Mouse (Mus musculus) T-cell, adult 2 months (primary cell): ENCODE measurements around the gene 1700029H14Rik.

Source experiments
- DNase-seq: peaks from one replicate; pipeline ENCODE4 v3.0.0; 2022; ENCODE audit warnings: low spot score

Gene 1700029H14Rik

GRCm38 (mm10) chr8:13541526-13541925, 20.7 kb downstream of the 1700029H14Rik start:
- no peak for DNase-seq

- no peak for DNase-seq
Observed at GRCm38 (mm10) chr8:13540122-13540521, 22.1 kb downstream of the 1700029H14Rik start.

GRCm38 (mm10) chr8:13538821-13539220, 23.4 kb downstream of the 1700029H14Rik start:
- DNase-seq, result no peak

- no peak for DNase-seq
Observed at GRCm38 (mm10) chr8:13537102-13537501, 25.2 kb downstream of the 1700029H14Rik start.

GRCm38 (mm10) chr8:13533123-13533522, 29.1 kb downstream of the 1700029H14Rik start:
- DNase-seq, result no peak

- DNase-seq, result no peak
Observed at GRCm38 (mm10) chr8:13531602-13532171, 30.6 kb downstream of the 1700029H14Rik start.

GRCm38 (mm10) chr8:13530941-13531340, 31.3 kb downstream of the 1700029H14Rik start:
- DNase-seq, result no peak

- DNase-seq, result no peak
Observed at GRCm38 (mm10) chr8:13530401-13530800, 31.9 kb downstream of the 1700029H14Rik start.

- no peak for DNase-seq
Observed at GRCm38 (mm10) chr8:13529891-13530316, 32.4 kb downstream of the 1700029H14Rik start.

- no peak for DNase-seq
Observed at GRCm38 (mm10) chr8:13529011-13529840, 33.0 kb downstream of the 1700029H14Rik start.

- DNase-seq, result no peak
Observed at GRCm38 (mm10) chr8:13521392-13521791, 40.9 kb downstream of the 1700029H14Rik start.

- no peak for DNase-seq
Observed at GRCm38 (mm10) chr8:13520349-13520748, 41.9 kb downstream of the 1700029H14Rik start.

- no peak for DNase-seq
Observed at GRCm38 (mm10) chr8:13519503-13519902, 42.8 kb downstream of the 1700029H14Rik start.

GRCm38 (mm10) chr8:13517284-13517781, 44.9 kb downstream of the 1700029H14Rik start:
- no peak for DNase-seq

- no peak for DNase-seq
Observed at GRCm38 (mm10) chr8:13516728-13517127, 45.5 kb downstream of the 1700029H14Rik start.

- no peak for DNase-seq
Observed at GRCm38 (mm10) chr8:13516011-13516442, 46.2 kb downstream of the 1700029H14Rik start.

GRCm38 (mm10) chr8:13513556-13514370, 48.5 kb downstream of the 1700029H14Rik start:
- DNase-seq, result no peak

- no peak for DNase-seq
Observed at GRCm38 (mm10) chr8:13512677-13513076, 49.6 kb downstream of the 1700029H14Rik start.

GRCm38 (mm10) chr8:13512016-13512415, 50.2 kb downstream of the 1700029H14Rik start:
- DNase-seq, result no peak

GRCm38 (mm10) chr8:13507284-13507937, 54.9 kb downstream of the 1700029H14Rik start:
- no peak for DNase-seq

GRCm38 (mm10) chr8:13506849-13507248, 55.4 kb downstream of the 1700029H14Rik start:
- no peak for DNase-seq
